ENCODE assay signal across 11 mouse cellular contexts in the genomic region with DNA sequence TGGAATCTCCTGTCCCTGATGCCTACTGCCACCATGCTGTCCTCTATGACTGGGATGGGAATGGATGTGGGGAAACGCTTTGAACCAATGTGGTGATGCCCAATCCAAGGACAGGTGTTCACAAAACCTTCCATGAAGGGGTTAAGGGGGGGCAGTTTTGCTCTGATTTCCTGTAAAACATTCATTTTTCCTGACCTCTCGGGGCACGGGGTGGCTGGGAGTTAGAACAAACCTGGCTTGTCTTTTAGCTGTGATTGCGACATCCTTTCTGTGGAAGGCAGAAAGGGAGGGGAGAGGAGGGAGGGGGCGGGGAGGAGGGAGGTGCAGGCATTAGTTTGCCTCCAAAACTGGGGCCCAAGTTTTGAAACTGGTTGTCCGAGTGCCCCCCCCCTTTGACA. TPM values are rescaled to one million over a fixed set of nuclear protein-coding genes. Genes with fewer than 3 reads are reported as not detected.
DNase-seq lines count a peak whose midpoint lies in the region; ATAC-seq and TF ChIP-seq lines count a peak whose summit lies in the region.
"Had no signal": no experiment of that assay in that cellular context is flagged by ENCODE, and none has a peak within 500 bp of the region (broad histone marks: within the 10 kb centered on the region; RNA-seq: fewer than 3 reads in every experiment).

No protein-coding gene starts in this region.

- no peaks in the 10 kb centered on the region for H3K36me3 ChIP-seq in heart, adult 2 months (ENCODE audit: control insufficient read depth, insufficient read depth, low read length)
- H3K36me3 ChIP-seq in heart, embryonic 12.5 days = peaks cover 16% of the 10 kb centered on the region

- ATAC-seq in heart, embryonic 12.5 days (ENCODE audit: insufficient number of reproducible peaks, low FRiP score) = no peak
- ATAC-seq in megakaryocyte-erythroid progenitor cell, adult 5-6 weeks (replicated peaks; ENCODE audit: low FRiP score, low TSS enrichment, poor library complexity, severe bottlenecking) = no peak

- no peak overlapping the region for H3K4me2 ChIP-seq in heart, embryonic 12.5 days

- peak overlapping the region; percentile 45; the same call in 1 of the 2 replicates for H3K27ac ChIP-seq in heart, adult 2 months
- no peak overlapping the region for H3K27ac ChIP-seq in heart, embryonic 12.5 days (ENCODE audit: poor library complexity, severe bottlenecking)

- WGBS in heart, adult 2 months = 34% methylated on average over 6 of the region's 6 CpGs
- 40% methylated on average over 6 of the region's 6 CpGs for WGBS in heart, embryonic 12.5 days

- intact Hi-C loops in heart, adult 2 months (cut with DNase I) = no loop called here

- no peaks in the 10 kb centered on the region for H3K79me2 ChIP-seq in heart, adult 2 months (replicated peaks; ENCODE audit: control insufficient read depth, insufficient read depth, low read length)

- H3K9ac ChIP-seq in heart, adult 2 months (ENCODE audit: low read depth, low read length) = no peak overlapping the region
- no peak overlapping the region for H3K9ac ChIP-seq in heart, embryonic 12.5 days

- H3K9me3 ChIP-seq in heart, embryonic 12.5 days (replicated peaks) = no peaks in the 10 kb centered on the region

- no peaks in the 10 kb centered on the region for H3K27me3 ChIP-seq in heart, adult 2 months (ENCODE audit: control insufficient read depth, insufficient read depth, low read length)
- H3K27me3 ChIP-seq in heart, embryonic 12.5 days (replicated peaks) = peaks cover 15% of the 10 kb centered on the region

- peaks cover 4% of the 10 kb centered on the region for H3K4me1 ChIP-seq in heart, adult 2 months (ENCODE audit: control insufficient read depth, insufficient read depth, low read length)
- 0 out of 2 replicates have a peak, but pooled peaks cover 3% of the 10 kb centered on the region for H3K4me1 ChIP-seq in heart, embryonic 12.5 days (replicated peaks)

- H3K4me3 ChIP-seq in heart, adult 2 months = no peak overlapping the region
- no peak overlapping the region for H3K4me3 ChIP-seq in heart, embryonic 12.5 days
- H3K4me3 ChIP-seq: erythroblast, embryonic 14.5 days had no signal

- TF ChIP-seq CTCF in heart, adult 2 months (IDR thresholded peaks at IDR 0.05) = no peak

- TF ChIP-seq POLR2A in heart, adult 2 months (IDR thresholded peaks at IDR 0.05; ENCODE audit: insufficient read depth, low read depth, low read length) = no peak

- peak in 1 of 2 experiments; percentile 38 for DNase-seq in heart, adult 2 months
- peak; percentile 53 for DNase-seq in Muller cell, postnatal 12 days (ENCODE audit: inconsistent ontology term)
- peak; percentile 65 to 78 for DNase-seq in kidney, postnatal 25 days
- DNase-seq in lung, postnatal 10 days = peak; percentile 52
- DNase-seq in right cerebral cortex, adult 18-20 months = no peak
- no peak for DNase-seq in B cell, adult 2 months

- no peak for TF ChIP-seq EP300 in heart, adult 2 months (IDR thresholded peaks at IDR 0.05; ENCODE audit: insufficient read depth, low read depth, low read length)

RNA-seq across cellular contexts. Expression of a gene that starts 2.8 kb away (rescaled TPM):
- 10 to 100 TPM; 91.5 to 91.6 TPM for total RNA-seq in heart, adult 2 months (2021)
- 119 and 160 TPM in 2 replicates for polyA plus RNA-seq in heart, adult 2 months (2012; rRNA removed)
- polyA plus RNA-seq in heart, embryonic 12.5 days (2016; fragmentation: Nextera tagmentation; extraction: Ambion mirVana) = 0.87 and 2.6 TPM in 2 replicates
- total RNA-seq in megakaryocyte-erythroid progenitor cell, adult 5-6 weeks (2014; fragmentation: Nextera tagmentation) = 8.9 TPM in 1 of 2 replicates, not detected in the other
- total RNA-seq in megakaryocyte-erythroid progenitor cell, adult 5-6 weeks (2017) = 1.7 and 7.1 TPM in 2 replicates

RNA-seq across cellular contexts. Expression of a gene that starts 17.5 kb away (rescaled TPM):
- total RNA-seq in heart, adult 2 months (2021) = 10 to 100 TPM; 27.8 to 32.7 TPM
- 37.9 and 48.3 TPM in 2 replicates for polyA plus RNA-seq in heart, adult 2 months (2012; rRNA removed)
- 24.9 and 27.4 TPM in 2 replicates for polyA plus RNA-seq in heart, embryonic 12.5 days (2016; fragmentation: Nextera tagmentation; extraction: Ambion mirVana)
- 18.7 and 23.9 TPM in 2 replicates for total RNA-seq in megakaryocyte-erythroid progenitor cell, adult 5-6 weeks (2014; fragmentation: Nextera tagmentation)
- 6.2 and 10.6 TPM in 2 replicates for total RNA-seq in megakaryocyte-erythroid progenitor cell, adult 5-6 weeks (2017)

RNA-seq across cellular contexts. Expression of a gene that starts 18.5 kb away (rescaled TPM):
- total RNA-seq in heart, adult 2 months (2021) = 100 to 1,000 TPM; 107 to 128 TPM
- 69.0 and 83.2 TPM in 2 replicates for polyA plus RNA-seq in heart, adult 2 months (2012; rRNA removed)
- polyA plus RNA-seq in heart, embryonic 12.5 days (2016; fragmentation: Nextera tagmentation; extraction: Ambion mirVana) = 41.6 and 45.4 TPM in 2 replicates
- total RNA-seq in megakaryocyte-erythroid progenitor cell, adult 5-6 weeks (2014; fragmentation: Nextera tagmentation) = 3.9 and 4.5 TPM in 2 replicates
- total RNA-seq in megakaryocyte-erythroid progenitor cell, adult 5-6 weeks (2017) = 8.3 and 10.0 TPM in 2 replicates

RNA-seq across cellular contexts. Expression of a gene that starts 36.8 kb away (rescaled TPM):
- under 1 TPM; 0.11 to 0.13 TPM for total RNA-seq in heart, adult 2 months (2021)
- polyA plus RNA-seq in heart, adult 2 months (2012; rRNA removed) = 0.18 TPM in 2 replicates
- polyA plus RNA-seq in heart, embryonic 12.5 days (2016; fragmentation: Nextera tagmentation; extraction: Ambion mirVana) = 0.11 and 0.46 TPM in 2 replicates
- total RNA-seq in megakaryocyte-erythroid progenitor cell, adult 5-6 weeks (2014; fragmentation: Nextera tagmentation) = 1.0 and 1.2 TPM in 2 replicates
- 0.99 and 1.6 TPM in 2 replicates for total RNA-seq in megakaryocyte-erythroid progenitor cell, adult 5-6 weeks (2017)
- polyA plus RNA-seq: cortical plate, adult 2 months; heart, postnatal 0 days had no signal

RNA-seq across cellular contexts. Expression of a gene that starts 48.2 kb away (rescaled TPM):
- 1 to 10 TPM; 1.9 to 2.2 TPM for total RNA-seq in heart, adult 2 months (2021)
- polyA plus RNA-seq in heart, adult 2 months (2012; rRNA removed) = 1.8 and 2.0 TPM in 2 replicates
- 1.6 and 1.7 TPM in 2 replicates for polyA plus RNA-seq in heart, embryonic 12.5 days (2016; fragmentation: Nextera tagmentation; extraction: Ambion mirVana)
- total RNA-seq in megakaryocyte-erythroid progenitor cell, adult 5-6 weeks (2014; fragmentation: Nextera tagmentation) = 39.2 and 44.7 TPM in 2 replicates
- total RNA-seq in megakaryocyte-erythroid progenitor cell, adult 5-6 weeks (2017) = 86.4 and 126 TPM in 2 replicates

Comparison
In these comparisons a context has a peak if more than half of its experiments do, and no peak if none do; other contexts are left out.
1. DNase-seq: peak in Muller cell, postnatal 12 days (single experiment), kidney, postnatal 25 days (2 of 2) and lung, postnatal 10 days (single experiment); none in right cerebral cortex, adult 18-20 months (single experiment) and B cell, adult 2 months (0 of 2).
2. RNA of a gene that starts 2.8 kb away (total RNA-seq): 91.5 to 91.6 TPM in heart, adult 2 months; 1.7 to 8.9 TPM in megakaryocyte-erythroid progenitor cell, adult 5-6 weeks; every median in the first group is over 4 times any median in the second.
3. RNA of a gene that starts 18.5 kb away (total RNA-seq): 107 to 128 TPM in heart, adult 2 months; 3.9 to 10.0 TPM in megakaryocyte-erythroid progenitor cell, adult 5-6 weeks; every median in the first group is over 4 times any median in the second.